Mouse (Mus musculus): ENCODE data around the gene Hagh. TPM values are rescaled to one million over a fixed set of nuclear protein-coding genes. Genes with fewer than 3 reads are reported as not detected.

Gene Hagh
- polyA plus RNA-seq, 1 experiment, result 39.7 TPM

- no peak for TF ChIP-seq POLR2A (IDR thresholded peaks at IDR 0.05; ENCODE audit: borderline replicate concordance, extremely low read depth, insufficient read depth, insufficient read length, poor library complexity, severe bottlenecking)
- no peak for TF ChIP-seq CTCF (IDR thresholded peaks at IDR 0.05; ENCODE audit: borderline replicate concordance, extremely low read depth, insufficient read depth, insufficient read length)
- DNase-seq (ENCODE audit: low read depth), result no peak
Observed at GRCm38 (mm10) chr17:24818172-24818571, 21.8 kb upstream of the Hagh start.

- no peak for DNase-seq (ENCODE audit: low read depth)
- TF ChIP-seq CTCF (IDR thresholded peaks at IDR 0.05; ENCODE audit: borderline replicate concordance, extremely low read depth, insufficient read depth, insufficient read length) (no peak), POLR2A (IDR thresholded peaks at IDR 0.05; ENCODE audit: borderline replicate concordance, extremely low read depth, insufficient read depth, insufficient read length, poor library complexity, severe bottlenecking) (no peak)
Observed at GRCm38 (mm10) chr17:24819469-24819868, 20.5 kb upstream of the Hagh start.

- TF ChIP-seq CTCF (IDR thresholded peaks at IDR 0.05; ENCODE audit: borderline replicate concordance, extremely low read depth, insufficient read depth, insufficient read length) (no peak), POLR2A (IDR thresholded peaks at IDR 0.05; ENCODE audit: borderline replicate concordance, extremely low read depth, insufficient read depth, insufficient read length, poor library complexity, severe bottlenecking) (no peak)
- DNase-seq (ENCODE audit: low read depth), result no peak
Observed at GRCm38 (mm10) chr17:24821351-24822280, 18.3 kb upstream of the Hagh start.

GRCm38 (mm10) chr17:24840341-24840740 lies 398 bp downstream of the Hagh start:
- TF ChIP-seq POLR2A (IDR thresholded peaks at IDR 0.05; ENCODE audit: borderline replicate concordance, extremely low read depth, insufficient read depth, insufficient read length, poor library complexity, severe bottlenecking), result no peak
- TF ChIP-seq CTCF (IDR thresholded peaks at IDR 0.05; ENCODE audit: borderline replicate concordance, extremely low read depth, insufficient read depth, insufficient read length), result no peak

GRCm38 (mm10) chr17:24841133-24841532 lies 1.2 kb downstream of the Hagh start:
- TF ChIP-seq POLR2A (IDR thresholded peaks at IDR 0.05; ENCODE audit: borderline replicate concordance, extremely low read depth, insufficient read depth, insufficient read length, poor library complexity, severe bottlenecking), result no peak
- TF ChIP-seq CTCF (IDR thresholded peaks at IDR 0.05; ENCODE audit: borderline replicate concordance, extremely low read depth, insufficient read depth, insufficient read length), result peak; percentile 20; the same call in 1 of the 2 replicates
- no peak for DNase-seq (ENCODE audit: low read depth)

More at GRCm38 (mm10) chr17:24840341-24840740, 398 bp downstream of the Hagh start:
- DNase-seq (ENCODE audit: low read depth), result no peak

- DNase-seq (ENCODE audit: low read depth), result no peak
- TF ChIP-seq POLR2A (IDR thresholded peaks at IDR 0.05; ENCODE audit: borderline replicate concordance, extremely low read depth, insufficient read depth, insufficient read length, poor library complexity, severe bottlenecking), result no peak
- no peak for TF ChIP-seq CTCF (IDR thresholded peaks at IDR 0.05; ENCODE audit: borderline replicate concordance, extremely low read depth, insufficient read depth, insufficient read length)
Observed at GRCm38 (mm10) chr17:24842631-24843030, 2.7 kb downstream of the Hagh start.

- TF ChIP-seq POLR2A (IDR thresholded peaks at IDR 0.05; ENCODE audit: borderline replicate concordance, extremely low read depth, insufficient read depth, insufficient read length, poor library complexity, severe bottlenecking) (no peak), CTCF (IDR thresholded peaks at IDR 0.05; ENCODE audit: borderline replicate concordance, extremely low read depth, insufficient read depth, insufficient read length) (no peak)
- no peak for DNase-seq (ENCODE audit: low read depth)
Observed at GRCm38 (mm10) chr17:24844525-24844924, 4.6 kb downstream of the Hagh start.

- TF ChIP-seq POLR2A (IDR thresholded peaks at IDR 0.05; ENCODE audit: borderline replicate concordance, extremely low read depth, insufficient read depth, insufficient read length, poor library complexity, severe bottlenecking), result no peak
Observed at GRCm38 (mm10) chr17:24847386-24847785, 7.4 kb downstream of the Hagh start.

GRCm38 (mm10) chr17:24848600-24849031 lies 8.7 kb downstream of the Hagh start:
- no peak for DNase-seq (ENCODE audit: low read depth)
- TF ChIP-seq POLR2A (IDR thresholded peaks at IDR 0.05; ENCODE audit: borderline replicate concordance, extremely low read depth, insufficient read depth, insufficient read length, poor library complexity, severe bottlenecking) (no peak), CTCF (IDR thresholded peaks at IDR 0.05; ENCODE audit: borderline replicate concordance, extremely low read depth, insufficient read depth, insufficient read length) (no peak)

More at GRCm38 (mm10) chr17:24847386-24847785, 7.4 kb downstream of the Hagh start:
- DNase-seq (ENCODE audit: low read depth), result no peak

GRCm38 (mm10) chr17:24849733-24850064 lies 9.8 kb downstream of the Hagh start:
- TF ChIP-seq POLR2A (IDR thresholded peaks at IDR 0.05; ENCODE audit: borderline replicate concordance, extremely low read depth, insufficient read depth, insufficient read length, poor library complexity, severe bottlenecking) (no peak), CTCF (IDR thresholded peaks at IDR 0.05; ENCODE audit: borderline replicate concordance, extremely low read depth, insufficient read depth, insufficient read length) (peak; percentile 41; the same call in 1 of the 2 replicates)
- DNase-seq (ENCODE audit: low read depth), result no peak

- no peak for TF ChIP-seq CTCF (IDR thresholded peaks at IDR 0.05; ENCODE audit: borderline replicate concordance, extremely low read depth, insufficient read depth, insufficient read length)
- peak; percentile 42; the same call in 1 of the 2 replicates for TF ChIP-seq POLR2A (IDR thresholded peaks at IDR 0.05; ENCODE audit: borderline replicate concordance, extremely low read depth, insufficient read depth, insufficient read length, poor library complexity, severe bottlenecking)
- peak; percentile 99 for DNase-seq (ENCODE audit: low read depth)
Observed at GRCm38 (mm10) chr17:24850065-24850772, 10.3 kb downstream of the Hagh start, which contains the start of gene Fahd1. Gene Fahd1 (minus strand): TSS chr17:24850364.
